ENCODE assay signal across 13 mouse cellular contexts in genomic region chr5:90876045-90876444, GRCm38 (mm10). TPM values are rescaled to one million over a fixed set of nuclear protein-coding genes. Genes with fewer than 3 reads are reported as not detected.
A peak's percentile ranks its signal among the peaks of the same experiment; 100 is the strongest.
DNase-seq lines count a peak whose midpoint lies in the region; ATAC-seq and TF ChIP-seq lines count a peak whose summit lies in the region.
"Had no signal": no experiment of that assay in that cellular context is flagged by ENCODE, and none has a peak within 500 bp of the region (broad histone marks: within the 10 kb centered on the region; RNA-seq: fewer than 3 reads in every experiment).

No protein-coding gene starts in this region.

- peak overlapping the region; percentile 62 for H3K27ac ChIP-seq in gastrocnemius, adult 2 months
- H3K27ac ChIP-seq in stomach, embryonic 16.5 days (ENCODE audit: low read length): peak overlapping the region; percentile 28; the same call in 1 of the 2 replicates
- H3K27ac ChIP-seq in midbrain, embryonic 16.5 days (ENCODE audit: low read length): no peak overlapping the region

- no peak overlapping the region for H3K4me3 ChIP-seq in gastrocnemius, adult 2 months
- H3K4me3 ChIP-seq in stomach, embryonic 16.5 days (replicated peaks; ENCODE audit: low read length): no peak overlapping the region
- no peak overlapping the region for H3K4me3 ChIP-seq in midbrain, embryonic 16.5 days (ENCODE audit: low read depth, low read length)

- DNase-seq in ovary, adult 18-20 months (ENCODE audit: low spot score): peak; percentile 26
- DNase-seq in ovary, postnatal 36 days (ENCODE audit: low spot score): no peak
- peak; percentile 56 for DNase-seq in gastrocnemius, adult 2 months
- DNase-seq in heart, postnatal 4 days: peak; percentile 53
- no peak for DNase-seq in left cerebral cortex, postnatal 36 days (ENCODE audit: low spot score in 2 of 2)
- no peak for DNase-seq in thymus, postnatal 10 days (ENCODE audit: low spot score in 2 of 2)
- DNase-seq: cerebellum, postnatal 10 days had no signal

- ATAC-seq in stomach, embryonic 16.5 days (ENCODE audit: insufficient read depth, low FRiP score): peak; percentile 72; the same call in 1 of the 2 replicates
- ATAC-seq in midbrain, embryonic 16.5 days: no peak

- no peak overlapping the region for H3K4me2 ChIP-seq in stomach, embryonic 16.5 days (ENCODE audit: low read depth, low read length)
- no peak overlapping the region for H3K4me2 ChIP-seq in midbrain, embryonic 16.5 days (ENCODE audit: low read length)
- H3K4me2 ChIP-seq: midbrain, embryonic 11.5 days had no signal

- TF ChIP-seq CTCF in gastrocnemius, adult 2 months (IDR thresholded peaks at IDR 0.05): peak; percentile 6; the same call in 1 of the 2 replicates

- no peaks in the 10 kb centered on the region for H3K36me3 ChIP-seq in stomach, embryonic 16.5 days (ENCODE audit: control insufficient read depth, insufficient read depth, low read length)
- no peaks in the 10 kb centered on the region for H3K36me3 ChIP-seq in midbrain, embryonic 16.5 days (ENCODE audit: control insufficient read depth, insufficient read depth, low read length)

- no peaks in the 10 kb centered on the region for H3K9me3 ChIP-seq in stomach, embryonic 16.5 days (replicated peaks; ENCODE audit: control insufficient read depth, low read length)
- no peaks in the 10 kb centered on the region for H3K9me3 ChIP-seq in midbrain, embryonic 16.5 days (replicated peaks; ENCODE audit: control insufficient read depth, low read length, poor library complexity, severe bottlenecking)

- WGBS in stomach, embryonic 16.5 days: 48% methylated on average over 4 of the region's 4 CpGs
- 79% methylated on average over 4 of the region's 4 CpGs for WGBS in midbrain, embryonic 16.5 days

- intact Hi-C loops in gastrocnemius, adult 2 months (cut with DNase I): no loop called here
- intact Hi-C loops in left cerebral cortex, postnatal 36 days (cut with DNase I): no loop called here

- H3K9ac ChIP-seq in stomach, embryonic 16.5 days (ENCODE audit: low read length): no peak overlapping the region
- H3K9ac ChIP-seq in midbrain, embryonic 16.5 days (ENCODE audit: low read depth, low read length): no peak overlapping the region

- no peaks in the 10 kb centered on the region for H3K27me3 ChIP-seq in stomach, embryonic 16.5 days (ENCODE audit: control insufficient read depth, insufficient read depth, low read length)
- no peaks in the 10 kb centered on the region for H3K27me3 ChIP-seq in midbrain, embryonic 16.5 days (ENCODE audit: control insufficient read depth, insufficient read depth, low read depth, low read length)

- no peaks in the 10 kb centered on the region for H3K4me1 ChIP-seq in stomach, embryonic 16.5 days (ENCODE audit: control insufficient read depth, insufficient read depth, low read length)
- no peaks in the 10 kb centered on the region for H3K4me1 ChIP-seq in midbrain, embryonic 16.5 days (ENCODE audit: control insufficient read depth, insufficient read depth, low read length)

RNA-seq across cellular contexts. Expression of gene Cxcl1, which starts 15.0 kb away (rescaled TPM):
- under 1 TPM in 1 of 2 experiments, not detected in 1; 0.26 TPM for total RNA-seq in gastrocnemius, adult 2 months (2021)
- under 1 TPM; 0.45 to 0.72 TPM for total RNA-seq in heart, postnatal 4 days (2021)
- 0.94 and 1.1 TPM in 2 replicates for polyA plus RNA-seq in stomach, embryonic 16.5 days (2015; fragmentation: Nextera tagmentation; extraction: Ambion mirVana)
- 0.15 TPM in 1 of 2 replicates, not detected in the other for polyA plus RNA-seq in midbrain, embryonic 16.5 days (2015; fragmentation: Nextera tagmentation; extraction: Ambion mirVana)
- total RNA-seq in left cerebral cortex, postnatal 36 days (2021): not detected
- total RNA-seq: gastrocnemius, adult 8-10 months; left cerebral cortex, adult 18-20 months had no signal
- polyA plus RNA-seq: midbrain, embryonic 11.5 days had no signal

RNA-seq across cellular contexts. Expression of gene Cxcl2, which starts 27.6 kb away (rescaled TPM):
- not detected for total RNA-seq in gastrocnemius, adult 2 months (2021)
- not detected for total RNA-seq in heart, postnatal 4 days (2021)
- not detected in 2 replicates for polyA plus RNA-seq in stomach, embryonic 16.5 days (2015; fragmentation: Nextera tagmentation; extraction: Ambion mirVana)
- polyA plus RNA-seq in midbrain, embryonic 16.5 days (2015; fragmentation: Nextera tagmentation; extraction: Ambion mirVana): 0.11 TPM in 1 of 2 replicates, not detected in the other
- total RNA-seq in left cerebral cortex, postnatal 36 days (2021): not detected
- total RNA-seq: gastrocnemius, adult 8-10 months; left cerebral cortex, adult 18-20 months had no signal
- polyA plus RNA-seq: midbrain, embryonic 11.5 days; testis, adult 2 months had no signal

RNA-seq across cellular contexts. Expression of gene Mthfd2l, which starts 54.9 kb away (rescaled TPM):
- 1 to 10 TPM; 6.5 to 6.7 TPM for total RNA-seq in gastrocnemius, adult 2 months (2021)
- total RNA-seq in heart, postnatal 4 days (2021): 10 to 100 TPM; 17.6 to 19.2 TPM
- 26.9 and 32.9 TPM in 2 replicates for polyA plus RNA-seq in stomach, embryonic 16.5 days (2015; fragmentation: Nextera tagmentation; extraction: Ambion mirVana)
- polyA plus RNA-seq in midbrain, embryonic 16.5 days (2015; fragmentation: Nextera tagmentation; extraction: Ambion mirVana): 59.8 and 62.4 TPM in 2 replicates
- total RNA-seq in left cerebral cortex, postnatal 36 days (2021): 10 to 100 TPM; 17.0 to 17.8 TPM

Comparison
In these comparisons a context has a peak if more than half of its experiments do, and no peak if none do; other contexts are left out.
1. DNase-seq: peak in ovary, adult 18-20 months (single experiment), gastrocnemius, adult 2 months (single experiment) and heart, postnatal 4 days (single experiment); none in ovary, postnatal 36 days (single experiment), left cerebral cortex, postnatal 36 days (0 of 2) and thymus, postnatal 10 days (0 of 2).